Mouse (Mus musculus): ENCODE results near the gene Nab1.

GRCm38 (mm10) chr1:52466518-52467120 lies 33.9 kb downstream of the Nab1 start:
- TF ChIP-seq EP300 (IDR thresholded peaks at IDR 0.05; ENCODE audit: low read depth) (no peak), CTCF (IDR thresholded peaks at IDR 0.05; ENCODE audit: low read depth) (no peak)

Data from liver, postnatal 0 days (tissue).